Comparison of ENCODE assay signal across 8 mouse cellular contexts in genomic region chr19:7057722-7058207, GRCm38 (mm10). TPM values are rescaled to one million over a fixed set of nuclear protein-coding genes. Genes with fewer than 3 reads are reported as not detected.
A peak's percentile ranks its signal among the peaks of the same experiment; 100 is the strongest.
DNase-seq lines count a peak whose midpoint lies in the region; ATAC-seq and TF ChIP-seq lines count a peak whose summit lies in the region.

No protein-coding gene starts in this region.

- ATAC-seq in forebrain, embryonic 16.5 days, result peak; percentile 70; the same call in 1 of the 2 replicates
- ATAC-seq in lung, embryonic 14.5 days (ENCODE audit: insufficient read depth), result peak; percentile 70
- ATAC-seq in neural tube, embryonic 15.5 days (ENCODE audit: low FRiP score), result peak; percentile 69

- H3K36me3 ChIP-seq in forebrain, embryonic 16.5 days (ENCODE audit: control insufficient read depth, insufficient read depth), result no peaks in the 10 kb centered on the region
- H3K36me3 ChIP-seq in lung, embryonic 14.5 days (ENCODE audit: insufficient read depth), result no peaks in the 10 kb centered on the region
- no peaks in the 10 kb centered on the region for H3K36me3 ChIP-seq in neural tube, embryonic 15.5 days
- H3K36me3 ChIP-seq in thymus, adult 2 months (ENCODE audit: control insufficient read depth, insufficient read depth, low read length), result no peaks in the 10 kb centered on the region

- peaks cover 4% of the 10 kb centered on the region for H3K4me1 ChIP-seq in cerebellum, adult 2 months (ENCODE audit: control insufficient read depth, insufficient read depth, low read length)
- H3K4me1 ChIP-seq in forebrain, embryonic 16.5 days (replicated peaks; ENCODE audit: control insufficient read depth, insufficient read depth, low read length), result peaks cover 18% of the 10 kb centered on the region
- H3K4me1 ChIP-seq in lung, embryonic 14.5 days (ENCODE audit: insufficient read depth), result peaks cover 15% of the 10 kb centered on the region
- H3K4me1 ChIP-seq in neural tube, embryonic 15.5 days, result peaks cover 22% of the 10 kb centered on the region
- peaks cover 18% of the 10 kb centered on the region for H3K4me1 ChIP-seq in thymus, adult 2 months (replicated peaks; ENCODE audit: control insufficient read depth, insufficient read depth, low read length)

- peak overlapping the region; percentile 40 for H3K4me3 ChIP-seq in cerebellum, adult 2 months (replicated peaks; ENCODE audit: insufficient read depth, low read depth, low read length)
- peak overlapping the region; percentile 79 for H3K4me3 ChIP-seq in forebrain, embryonic 16.5 days (replicated peaks; ENCODE audit: low read length)
- peak overlapping the region; percentile 68 for H3K4me3 ChIP-seq in layer of hippocampus, adult 2 months
- H3K4me3 ChIP-seq in lung, embryonic 14.5 days (ENCODE audit: low read depth, low read length), result peak overlapping the region; percentile 67
- peak overlapping the region; percentile 65 for H3K4me3 ChIP-seq in neural tube, embryonic 15.5 days (replicated peaks)
- peak overlapping the region; percentile 61 for H3K4me3 ChIP-seq in thymus, adult 2 months (ENCODE audit: control insufficient read depth, insufficient read depth, low read length)

- DNase-seq in MEL-GATA-1-ER (ENCODE audit: extremely low read depth, low read depth), result peak; percentile 80
- peak; percentile 80 to 82 for DNase-seq in cerebellum, adult 2 months
- DNase-seq in heart, postnatal 4 days, result peak; percentile 89
- DNase-seq in layer of hippocampus, adult 2 months (ENCODE audit: low spot score in 2 of 2), result peak; percentile 60 to 74
- peak; percentile 88 for DNase-seq in lung, embryonic 14.5 days
- peak; percentile 60 for DNase-seq in thymus, adult 2 months

- H3K27ac ChIP-seq in cerebellum, adult 2 months (ENCODE audit: insufficient read depth, low read length), result no peak overlapping the region
- no peak overlapping the region for H3K27ac ChIP-seq in forebrain, embryonic 16.5 days (ENCODE audit: low read length)
- peak overlapping the region; percentile 77 for H3K27ac ChIP-seq in layer of hippocampus, adult 2 months
- H3K27ac ChIP-seq in lung, embryonic 14.5 days (ENCODE audit: low read depth), result no peak overlapping the region
- no peak overlapping the region for H3K27ac ChIP-seq in neural tube, embryonic 15.5 days (replicated peaks)
- no peak overlapping the region for H3K27ac ChIP-seq in thymus, adult 2 months (ENCODE audit: control insufficient read depth, insufficient read depth, low read length)

- peak; percentile 28; the same call in 1 of the 2 replicates for TF ChIP-seq CTCF in cerebellum, adult 2 months (IDR thresholded peaks at IDR 0.05; ENCODE audit: borderline replicate concordance, insufficient read depth, low read depth, low read length)
- peak; percentile 69 for TF ChIP-seq CTCF in layer of hippocampus, adult 2 months (conservative IDR thresholded peaks at IDR 0.05)
- peak; percentile 61 for TF ChIP-seq CTCF in lung, embryonic 14.5 days (IDR thresholded peaks at IDR 0.05; ENCODE audit: low read depth)
- TF ChIP-seq CTCF in thymus, adult 2 months (IDR thresholded peaks at IDR 0.05; ENCODE audit: borderline replicate concordance, control insufficient read depth, extremely low read depth, insufficient read depth, low read length, poor library complexity), result no peak

- WGBS in cerebellum, adult 2 months, result 1% methylated on average over 15 of the region's 15 CpGs
- under 1% methylated on average over 15 of the region's 15 CpGs for WGBS in forebrain, embryonic 16.5 days
- WGBS in lung, embryonic 14.5 days, result under 1% methylated on average over 15 of the region's 15 CpGs
- WGBS in neural tube, embryonic 15.5 days, result under 1% methylated on average over 15 of the region's 15 CpGs
- 14% methylated on average over 15 of the region's 15 CpGs for WGBS in thymus, adult 2 months

- no peaks in the 10 kb centered on the region for H3K27me3 ChIP-seq in cerebellum, adult 2 months (ENCODE audit: control insufficient read depth, insufficient read depth, low read length)
- no peaks in the 10 kb centered on the region for H3K27me3 ChIP-seq in forebrain, embryonic 16.5 days (replicated peaks; ENCODE audit: control insufficient read depth, insufficient read depth, low read length)
- H3K27me3 ChIP-seq in lung, embryonic 14.5 days (ENCODE audit: insufficient read depth, low read length), result no peaks in the 10 kb centered on the region
- H3K27me3 ChIP-seq in neural tube, embryonic 15.5 days (replicated peaks), result peaks cover 41% of the 10 kb centered on the region
- no peaks in the 10 kb centered on the region for H3K27me3 ChIP-seq in thymus, adult 2 months (ENCODE audit: control insufficient read depth, insufficient read depth, low read length)

- no peaks in the 10 kb centered on the region for H3K9me3 ChIP-seq in forebrain, embryonic 16.5 days (ENCODE audit: control insufficient read depth, low read length)
- H3K9me3 ChIP-seq in lung, embryonic 14.5 days (ENCODE audit: low read depth, low read length), result no peaks in the 10 kb centered on the region
- H3K9me3 ChIP-seq in neural tube, embryonic 15.5 days (replicated peaks), result no peaks in the 10 kb centered on the region

- peak; percentile 29; the same call in 1 of the 2 replicates for TF ChIP-seq POLR2A in cerebellum, adult 2 months (IDR thresholded peaks at IDR 0.05; ENCODE audit: borderline replicate concordance, insufficient read depth, low read length)
- no peak for TF ChIP-seq POLR2A in thymus, adult 2 months (IDR thresholded peaks at IDR 0.05; ENCODE audit: control insufficient read depth, extremely low read depth, insufficient read depth, low read length, poor library complexity)

- H3K9ac ChIP-seq in forebrain, embryonic 16.5 days (replicated peaks; ENCODE audit: low read depth, low read length), result no peak overlapping the region
- H3K9ac ChIP-seq in lung, embryonic 14.5 days, result 0 out of 2 replicates have a peak overlapping the region, but pooled peaks have one; percentile 64
- H3K9ac ChIP-seq in neural tube, embryonic 15.5 days (replicated peaks), result no peak overlapping the region

- peak overlapping the region; percentile 98 for H3K4me2 ChIP-seq in forebrain, embryonic 16.5 days (ENCODE audit: low read length)
- H3K4me2 ChIP-seq in lung, embryonic 14.5 days, result peak overlapping the region; percentile 99
- H3K4me2 ChIP-seq in neural tube, embryonic 15.5 days, result peak overlapping the region; percentile 98

RNA-seq across cellular contexts. Expression of gene Macrod1, which starts 1.2 kb away (rescaled TPM):
- 30.8 and 33.8 TPM in 2 replicates for polyA plus RNA-seq in cerebellum, adult 2 months (2012; rRNA removed)
- polyA plus RNA-seq in forebrain, embryonic 16.5 days (2015; fragmentation: Nextera tagmentation; extraction: Ambion mirVana), result 4.0 and 5.3 TPM in 2 replicates
- total RNA-seq in heart, postnatal 4 days (2021), result 100 to 1,000 TPM; 107 to 126 TPM
- 10 to 100 TPM; 20.3 to 22.4 TPM for total RNA-seq in layer of hippocampus, adult 2 months (2021)
- 11.0 and 11.4 TPM in 2 replicates for polyA plus RNA-seq in lung, embryonic 14.5 days (2014; fragmentation: Nextera tagmentation; extraction: Ambion mirVana)
- polyA plus RNA-seq in neural tube, embryonic 15.5 days (2015; fragmentation: Nextera tagmentation; extraction: Ambion mirVana), result 7.2 and 7.7 TPM in 2 replicates
- polyA plus RNA-seq in thymus, adult 2 months (2012; rRNA removed), result 37.5 and 49.3 TPM in 2 replicates

RNA-seq across cellular contexts. Expression of gene Stip1, which starts 18.0 kb away (rescaled TPM):
- 215 and 217 TPM in 2 replicates for polyA plus RNA-seq in cerebellum, adult 2 months (2012; rRNA removed)
- 246 and 247 TPM in 2 replicates for polyA plus RNA-seq in forebrain, embryonic 16.5 days (2015; fragmentation: Nextera tagmentation; extraction: Ambion mirVana)
- 100 to 1,000 TPM; 139 to 151 TPM for total RNA-seq in heart, postnatal 4 days (2021)
- total RNA-seq in layer of hippocampus, adult 2 months (2021), result 100 to 1,000 TPM; 179 to 195 TPM
- 250 and 255 TPM in 2 replicates for polyA plus RNA-seq in lung, embryonic 14.5 days (2014; fragmentation: Nextera tagmentation; extraction: Ambion mirVana)
- 210 and 232 TPM in 2 replicates for polyA plus RNA-seq in neural tube, embryonic 15.5 days (2015; fragmentation: Nextera tagmentation; extraction: Ambion mirVana)
- polyA plus RNA-seq in thymus, adult 2 months (2012; rRNA removed), result 87.4 and 89.5 TPM in 2 replicates

RNA-seq across cellular contexts. Expression of gene Fermt3, which starts 38.5 kb away (rescaled TPM):
- 2.2 and 2.3 TPM in 2 replicates for polyA plus RNA-seq in cerebellum, adult 2 months (2012; rRNA removed)
- polyA plus RNA-seq in forebrain, embryonic 16.5 days (2015; fragmentation: Nextera tagmentation; extraction: Ambion mirVana), result 3.3 and 3.8 TPM in 2 replicates
- total RNA-seq in heart, postnatal 4 days (2021), result 1 to 10 TPM; 3.5 to 3.7 TPM
- 1 to 10 TPM; 3.6 to 5.0 TPM for total RNA-seq in layer of hippocampus, adult 2 months (2021)
- polyA plus RNA-seq in lung, embryonic 14.5 days (2014; fragmentation: Nextera tagmentation; extraction: Ambion mirVana), result 8.6 and 9.1 TPM in 2 replicates
- 4.6 and 19.6 TPM in 2 replicates for polyA plus RNA-seq in neural tube, embryonic 15.5 days (2015; fragmentation: Nextera tagmentation; extraction: Ambion mirVana)
- 345 and 352 TPM in 2 replicates for polyA plus RNA-seq in thymus, adult 2 months (2012; rRNA removed)

RNA-seq across cellular contexts. Expression of gene Flrt1, which starts 47.8 kb away (rescaled TPM):
- 5.4 and 6.2 TPM in 2 replicates for polyA plus RNA-seq in cerebellum, adult 2 months (2012; rRNA removed)
- 13.8 and 16.1 TPM in 2 replicates for polyA plus RNA-seq in forebrain, embryonic 16.5 days (2015; fragmentation: Nextera tagmentation; extraction: Ambion mirVana)
- total RNA-seq in heart, postnatal 4 days (2021), result 1 to 10 TPM; 1.8 to 2.1 TPM
- 10 to 100 TPM; 17.9 to 19.5 TPM for total RNA-seq in layer of hippocampus, adult 2 months (2021)
- 1.4 and 2.0 TPM in 2 replicates for polyA plus RNA-seq in lung, embryonic 14.5 days (2014; fragmentation: Nextera tagmentation; extraction: Ambion mirVana)
- polyA plus RNA-seq in neural tube, embryonic 15.5 days (2015; fragmentation: Nextera tagmentation; extraction: Ambion mirVana), result 10.5 and 10.9 TPM in 2 replicates
- polyA plus RNA-seq in thymus, adult 2 months (2012; rRNA removed), result 0.59 and 0.64 TPM in 2 replicates

Comparison
In these comparisons a context has a peak if more than half of its experiments do, and no peak if none do; other contexts are left out.
1. RNA of gene Fermt3, which starts 38.5 kb away (polyA plus RNA-seq): 345 to 352 TPM in thymus, adult 2 months; 8.6 to 9.1 TPM in lung, embryonic 14.5 days, 4.6 to 19.6 TPM in neural tube, embryonic 15.5 days, 3.3 to 3.8 TPM in forebrain, embryonic 16.5 days and 2.2 to 2.3 TPM in cerebellum, adult 2 months; every median in the first group is over 10 times any median in the second.
2. Peak in every context shown above with its lines, with median percentiles within 50 percentile points of each other: DNase-seq, H3K4me3 ChIP-seq, ATAC-seq and H3K4me2 ChIP-seq.